Mouse (Mus musculus) heart, postnatal 0 days (tissue): Measurements from ENCODE around the gene Hba-a1. TPM values are rescaled to one million over a fixed set of nuclear protein-coding genes. Genes with fewer than 3 reads are reported as not detected.

Experiments used
- ATAC-seq: fragments of 200-750 bp; cut with Nextera tagmentation; 2 replicates; pipeline ENCODE4 v1.8.0; 2017; ENCODE audit warnings: low read depth, moderate number of reproducible peaks, moderate library complexity; ENCODE audit not compliant: insufficient read depth
- DNase-seq: peaks from one replicate; pipeline ENCODE4 v3.0.0-alpha.2; 2016; ENCODE audit warnings: low spot score
- H3K27ac ChIP-seq: fragments of 300-500 bp; sonication (generic); 2 replicates; pipeline ENCODE4 v1.5.1; 2014; ENCODE audit warnings: low read depth, mild to moderate bottlenecking
- H3K27me3 ChIP-seq: fragments of 300-500 bp; sonication (generic); 2 replicates; pipeline ENCODE4 v1.6.1; 2014; ENCODE audit warnings: low read length, mixed read lengths; ENCODE audit not compliant: control insufficient read depth, insufficient read depth
- H3K36me3 ChIP-seq: fragments of 300-500 bp; sonication (generic); replicated peaks from 2 replicates; pipeline ENCODE4 v1.6.1; 2014; ENCODE audit warnings: low read length, mixed read lengths; ENCODE audit not compliant: control insufficient read depth, insufficient read depth
- H3K4me1 ChIP-seq: fragments of 300-500 bp; sonication (generic); 2 replicates; pipeline ENCODE4 v1.6.1; 2014; ENCODE audit warnings: antibody characterized with exemption; ENCODE audit not compliant: control insufficient read depth, insufficient read depth
- H3K4me2 ChIP-seq: fragments of 300-500 bp; sonication (generic); 2 replicates; pipeline ENCODE4 v1.6.1; 2014; ENCODE audit warnings: low read depth, mild to moderate bottlenecking, low read length, moderate library complexity
- H3K4me3 ChIP-seq: fragments of 300-500 bp; sonication (generic); 2 replicates; pipeline ENCODE4 v1.5.1; 2014; ENCODE audit warnings: low read depth, low read length
- H3K9ac ChIP-seq: fragments of 300-500 bp; sonication (generic); replicated peaks from 2 replicates; pipeline ENCODE4 v1.6.1; 2014; ENCODE audit warnings: low read depth, low read length, mixed read lengths
- H3K9me3 ChIP-seq: fragments of 300-500 bp; sonication (generic); replicated peaks from 2 replicates; pipeline ENCODE4 v1.6.1; 2016; ENCODE audit warnings: low read length; ENCODE audit not compliant: control insufficient read depth
- CTCF ChIP-seq: IDR thresholded peaks from 2 replicates; pipeline ENCODE4 v1.5.1; 2016; ENCODE audit warnings: antibody characterized with exemption, control low read depth, low read depth
- EP300 ChIP-seq: IDR thresholded peaks from 2 replicates; pipeline ENCODE4 v1.6.1; 2016; ENCODE audit warnings: antibody characterized with exemption, low read depth
- WGBS: fragments of 180-500 bp; shearing (Covaris S2); extraction: QIAGEN DNeasy Blood & Tissue Kit; methylation state at CpG from one replicate; pipeline ENCODE4 v1.1.7; 2014; 5-methylcytosine and 5-hydroxymethylcytosine counted together
- polyA plus RNA-seq: library from polyadenylated mRNA; unstranded; fragments of >200 nt; fragmentation: Nextera tagmentation; extraction: Ambion mirVana; gene quantifications from 2 replicates; pipeline ENCODE4 v1.2.1, GENCODE M21; 2015
- total RNA-seq: library from RNA; depleted of rRNA; stranded (reverse); fragments of >200 nt; gene quantifications from 2 replicates; pipeline ENCODE4 v1.2.3, GENCODE M21; 2014; ENCODE audit warnings: low replicate concordance

Hba-a1 gene
- total and polyA plus RNA-seq, 2 experiments from 2014 or later: 1,841 to 3,333 TPM

- peaks cover 4% of the 10 kb centered on the region; the same call in 1 of the 2 replicates for H3K4me1 ChIP-seq
- H3K4me3 ChIP-seq: peak overlapping the region; percentile 87
- 17% methylated on average over 5 of the region's 5 CpGs for WGBS
- no peaks in the 10 kb centered on the region for H3K36me3 ChIP-seq
- peak overlapping the region; percentile 92; the same call in 1 of the 2 replicates for H3K9ac ChIP-seq
- peak overlapping the region; percentile 91 for H3K27ac ChIP-seq
- ATAC-seq (no peak), DNase-seq (no peak)
- H3K4me2 ChIP-seq: peak overlapping the region; percentile 79
- H3K27me3 ChIP-seq: no peaks in the 10 kb centered on the region
- no peaks in the 10 kb centered on the region for H3K9me3 ChIP-seq
- TF ChIP-seq EP300: no peak
- no peak for TF ChIP-seq CTCF
Measured at GRCm38 (mm10) chr11:32267964-32268363, 15.3 kb upstream of the Hba-a1 start.

GRCm38 (mm10) chr11:32268952-32269351 is 14.4 kb upstream of the Hba-a1 start:
- Histone ChIP-seq H3K9ac (no peak overlapping the region), H3K9me3 (no peaks in the 10 kb centered on the region), H3K27me3 (no peaks in the 10 kb centered on the region), H3K27ac (no peak overlapping the region), H3K4me2 (no peak overlapping the region), H3K4me3 (no peak overlapping the region), H3K36me3 (no peaks in the 10 kb centered on the region), H3K4me1 (peaks cover 4% of the 10 kb centered on the region; the same call in 1 of the 2 replicates)
- ATAC-seq (no peak), DNase-seq (no peak)
- 50% methylated on average over 5 of the region's 5 CpGs for WGBS
- TF ChIP-seq CTCF: no peak
- TF ChIP-seq EP300: no peak

- no peaks in the 10 kb centered on the region for H3K9me3 ChIP-seq
- H3K4me1 ChIP-seq: peaks cover 4% of the 10 kb centered on the region; the same call in 1 of the 2 replicates
- WGBS: 42% methylated on average over 4 of the region's 4 CpGs
- H3K4me3 ChIP-seq: no peak overlapping the region
- no peak overlapping the region for H3K9ac ChIP-seq
- ATAC-seq: no peak
- no peaks in the 10 kb centered on the region for H3K36me3 ChIP-seq
- no peak overlapping the region for H3K27ac ChIP-seq
- H3K4me2 ChIP-seq: no peak overlapping the region
- H3K27me3 ChIP-seq: 0 out of 2 replicates have a peak, but pooled peaks cover 7% of the 10 kb centered on the region
- no peak for TF ChIP-seq EP300
- TF ChIP-seq CTCF: no peak
- no peak for DNase-seq
Measured at GRCm38 (mm10) chr11:32271178-32271577, 12.1 kb upstream of the Hba-a1 start.

GRCm38 (mm10) chr11:32276347-32276746 is 7.0 kb upstream of the Hba-a1 start, which contains the start of gene Hba-x:
Gene Hba-x, plus strand, starts transcription at chr11:32276400.
- DNase-seq (no peak), ATAC-seq (no peak)
- no peaks in the 10 kb centered on the region for H3K9me3 ChIP-seq
- H3K4me3 ChIP-seq: no peak within 1 kb of the TSS
- no peak within 1 kb of the TSS for H3K9ac ChIP-seq
- H3K4me2 ChIP-seq: no peak within 1 kb of the TSS
- 43% methylated on average over 3 of the region's 3 CpGs for whole genome bisulfite sequencing
- H3K27me3 ChIP-seq: peaks cover 36% of the 10 kb centered on the region
- H3K4me1 ChIP-seq: no peaks in the 10 kb centered on the region
- no peak within 1 kb of the TSS for H3K27ac ChIP-seq
- no peaks in the 10 kb centered on the region for H3K36me3 ChIP-seq
- TF ChIP-seq CTCF: no peak
- TF ChIP-seq EP300: no peak

GRCm38 (mm10) chr11:32277736-32278457 is 5.4 kb upstream of the Hba-a1 start:
- no peaks in the 10 kb centered on the region for H3K9me3 ChIP-seq
- DNase-seq: no peak
- H3K4me1 ChIP-seq: no peaks in the 10 kb centered on the region
- H3K9ac ChIP-seq: no peak overlapping the region
- peaks cover 36% of the 10 kb centered on the region for H3K27me3 ChIP-seq
- no peaks in the 10 kb centered on the region for H3K36me3 ChIP-seq
- WGBS: 55% methylated on average over 21 of the region's 21 CpGs
- ATAC-seq: no peak
- no peak overlapping the region for H3K4me3 ChIP-seq
- no peak overlapping the region for H3K4me2 ChIP-seq
- H3K27ac ChIP-seq: no peak overlapping the region
- TF ChIP-seq CTCF (no peak), EP300 (no peak)
